Mouse (Mus musculus) embryo, embryonic 11.5 days (tissue): ENCODE data around the gene Lrfn3.
A peak's percentile ranks its signal among the peaks of the same experiment; 100 is the strongest.

Source experiments
- DNase-seq: peaks from one replicate; pipeline ENCODE4 v3.0.0-alpha.2; 2012; ENCODE audit warnings: low read depth, low spot score

Lrfn3 gene

DNA sequence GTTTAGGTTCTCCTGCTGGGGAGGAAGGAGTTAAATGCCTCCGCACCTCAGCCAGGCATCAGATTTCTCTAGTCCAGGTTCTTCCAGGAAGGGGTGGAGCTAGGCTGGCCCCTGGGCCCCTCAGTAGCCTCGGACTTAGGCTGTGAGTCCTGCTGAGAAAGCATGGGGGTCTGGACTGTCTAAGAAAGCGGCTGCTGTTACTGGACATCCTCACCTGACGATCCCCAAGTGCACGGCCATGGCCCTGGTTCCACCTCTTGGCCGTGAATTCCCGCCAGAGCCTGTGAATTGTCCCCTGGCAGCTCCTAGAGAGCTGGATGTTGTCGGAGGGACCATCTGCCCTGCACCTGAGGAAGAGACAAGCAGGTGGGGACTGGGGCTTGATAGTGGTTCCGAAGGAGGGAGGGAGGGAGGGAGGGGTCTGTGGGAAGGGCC is 47.8 kb downstream of the Lrfn3 start, which contains the start of gene Syne4:
Gene Syne4, plus strand, starts transcription at position 87 of the 435 bp plus-strand sequence.
- DNase-seq, result no peak

DNA sequence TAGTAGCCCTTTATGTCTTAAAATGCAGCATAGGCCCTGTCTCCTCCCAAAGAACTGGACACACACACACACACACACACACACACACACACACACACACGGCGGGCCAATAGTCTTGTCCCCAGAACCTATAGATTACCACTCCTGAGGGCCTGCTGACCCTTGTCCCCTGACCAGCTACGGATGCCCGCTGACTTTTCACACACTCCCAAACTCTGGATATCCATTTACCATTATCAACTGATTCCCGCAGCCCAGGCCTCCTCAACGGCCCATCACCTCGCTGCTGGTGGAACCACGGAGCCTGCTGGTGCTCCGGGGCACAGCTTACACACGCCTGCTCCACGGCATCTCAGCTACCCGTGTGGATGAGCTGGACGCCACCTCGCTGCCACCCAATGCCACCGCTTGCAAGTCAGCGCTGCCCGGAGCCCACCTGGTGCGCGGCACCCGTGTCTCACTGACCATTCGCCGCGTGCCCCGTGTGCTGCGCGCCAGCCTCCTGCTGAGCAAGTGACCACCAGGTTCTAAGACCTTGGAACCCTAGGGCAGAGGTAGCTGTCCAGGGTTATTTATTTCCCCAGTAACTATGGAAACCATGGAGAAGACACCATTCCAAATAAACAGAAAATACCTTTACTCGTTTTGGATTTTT is 48.8 kb downstream of the Lrfn3 start:
- DNase-seq, result no peak

DNA sequence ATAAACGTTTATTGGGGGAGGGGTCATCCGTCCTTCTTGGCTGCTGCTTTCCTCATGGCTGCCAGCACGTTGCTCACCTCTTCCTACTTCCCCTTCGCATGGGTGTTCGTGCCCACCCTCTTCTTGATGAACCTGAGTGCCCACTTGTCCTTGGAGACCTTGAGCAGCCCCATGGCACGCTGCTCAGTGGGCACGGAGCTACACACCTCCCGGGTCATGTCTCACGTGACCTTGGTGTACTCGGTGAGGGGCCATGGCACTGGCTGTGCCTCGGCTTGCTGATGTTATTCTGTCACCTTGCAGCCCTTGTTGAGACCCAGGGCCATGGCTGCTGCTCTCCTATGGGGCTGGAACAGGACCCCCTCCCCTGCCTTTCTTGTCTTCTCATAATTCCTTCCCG is 52.4 kb downstream of the Lrfn3 start:
- DNase-seq, result no peak

DNA sequence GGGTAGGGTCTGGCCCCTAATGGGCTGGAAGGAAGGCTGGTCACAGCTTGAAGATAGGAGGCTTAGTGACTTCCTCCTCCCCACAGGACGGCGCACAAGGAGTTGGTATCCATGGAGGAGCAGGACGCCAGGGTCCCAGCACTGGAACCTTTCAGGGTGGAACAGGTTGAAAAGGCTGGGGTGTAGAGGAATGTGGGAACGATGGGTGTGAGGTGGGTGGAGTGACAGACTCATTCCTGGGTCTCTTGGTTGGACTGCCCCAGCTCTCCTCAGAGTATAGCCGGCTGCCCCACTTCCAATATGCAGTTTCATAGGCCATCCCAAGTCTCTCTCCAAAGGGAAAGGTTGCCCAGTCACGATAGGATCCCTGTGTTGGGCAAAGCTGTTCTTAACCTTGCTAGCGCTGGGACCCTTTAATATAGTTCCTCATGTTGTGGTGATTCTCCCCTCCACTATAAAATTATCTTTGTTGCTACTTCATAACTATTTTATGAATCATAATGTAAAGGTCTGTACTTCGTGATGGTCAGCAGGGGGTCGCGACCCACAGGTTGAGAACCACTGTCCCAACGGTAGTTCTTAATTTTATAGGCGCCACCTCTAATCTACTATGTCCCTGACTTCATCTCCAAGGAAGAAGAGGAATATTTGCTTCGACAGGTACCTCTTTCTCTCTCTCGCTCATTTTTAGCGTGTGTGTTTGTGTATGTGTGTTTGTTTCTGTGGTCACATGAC is 53.0 kb downstream of the Lrfn3 start:
- DNase-seq, result no peak

DNA sequence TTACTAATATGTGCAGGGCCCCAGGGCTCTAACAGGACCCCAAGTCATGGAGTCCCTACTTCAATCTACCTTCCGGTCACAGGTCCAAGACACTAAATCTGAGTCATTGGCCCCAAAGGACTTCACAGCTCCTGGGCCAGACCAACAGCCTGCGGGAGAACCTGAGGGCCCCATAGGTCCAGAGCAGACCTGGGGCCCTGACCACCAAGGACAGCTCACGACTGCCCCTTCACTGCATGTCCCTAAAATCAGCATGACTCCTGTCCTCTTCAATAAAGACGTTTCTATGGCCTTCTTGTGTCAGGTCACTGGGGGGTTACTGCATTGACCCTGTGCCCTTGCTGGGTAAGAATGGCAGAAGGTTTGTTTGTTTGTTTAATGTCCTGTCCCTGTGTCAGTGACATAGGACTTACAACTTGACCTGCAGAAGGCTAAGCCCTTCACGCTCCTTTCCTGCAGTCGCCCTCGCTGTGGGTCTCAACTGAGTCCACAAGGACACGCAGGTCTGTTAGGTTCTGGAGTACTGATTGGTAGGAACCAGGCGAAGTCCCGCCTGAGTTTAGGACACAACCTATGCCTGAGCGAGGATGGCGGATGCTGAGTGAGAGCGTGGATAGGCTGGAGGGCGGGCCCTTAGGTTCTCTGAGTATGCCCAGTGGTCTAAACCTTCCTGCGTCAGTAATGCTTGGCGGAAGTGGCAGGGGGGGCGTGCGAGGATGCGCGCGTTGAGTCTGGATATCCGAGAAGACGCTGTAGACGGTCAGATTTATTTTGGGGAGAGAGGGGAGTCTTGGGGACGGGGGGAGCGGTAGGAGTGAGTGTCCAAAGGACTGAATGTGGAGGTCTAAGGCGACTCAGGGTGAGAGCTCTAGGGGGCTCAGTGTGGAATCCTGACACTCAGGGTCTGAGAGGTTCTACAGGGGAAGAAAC is 54.2 kb downstream of the Lrfn3 start, which contains the start of gene Alkbh6:
Gene Alkbh6, plus strand, starts transcription at position 642 of the 930 bp plus-strand sequence.
- peak; percentile 85 for DNase-seq

DNA sequence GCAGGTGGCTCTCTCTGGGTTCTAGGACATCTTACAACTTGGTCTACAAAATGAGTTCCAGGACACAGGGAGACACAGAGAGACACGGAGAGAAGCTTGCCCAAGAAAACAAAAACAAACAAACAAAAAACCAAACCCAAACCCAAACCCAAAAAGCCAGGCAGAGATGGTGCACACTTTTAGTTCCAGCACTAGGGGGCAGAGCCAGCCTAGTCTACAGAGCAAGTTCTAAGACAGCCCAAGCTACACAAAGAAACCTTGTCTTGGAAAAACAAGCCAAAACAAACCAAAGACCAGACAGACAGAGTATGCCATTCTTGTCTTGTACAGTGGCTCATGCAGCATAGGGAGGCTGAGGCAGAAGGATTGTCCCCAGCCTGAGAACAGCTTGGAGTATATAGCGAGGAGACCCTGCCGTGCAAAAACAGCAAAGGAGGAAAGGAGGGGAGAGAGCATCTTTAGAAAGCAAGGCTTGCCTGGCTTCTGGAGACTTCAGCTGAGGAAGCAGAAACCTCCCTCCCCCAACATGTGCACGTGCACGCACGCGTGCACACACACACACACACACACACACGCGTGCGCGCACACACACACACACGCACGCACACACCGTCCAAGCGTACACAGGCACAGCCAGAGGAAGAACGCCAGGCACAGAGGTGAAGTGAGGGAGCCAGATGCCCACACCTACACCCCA is 56.3 kb downstream of the Lrfn3 start:
- no peak for DNase-seq
